Mouse (Mus musculus): Measurements from ENCODE around the gene Med16. TPM values are rescaled to one million over a fixed set of nuclear protein-coding genes. Genes with fewer than 3 reads are reported as not detected.

Gene Med16
- polyA plus RNA-seq, 1 experiment, result 163 TPM

DNA sequence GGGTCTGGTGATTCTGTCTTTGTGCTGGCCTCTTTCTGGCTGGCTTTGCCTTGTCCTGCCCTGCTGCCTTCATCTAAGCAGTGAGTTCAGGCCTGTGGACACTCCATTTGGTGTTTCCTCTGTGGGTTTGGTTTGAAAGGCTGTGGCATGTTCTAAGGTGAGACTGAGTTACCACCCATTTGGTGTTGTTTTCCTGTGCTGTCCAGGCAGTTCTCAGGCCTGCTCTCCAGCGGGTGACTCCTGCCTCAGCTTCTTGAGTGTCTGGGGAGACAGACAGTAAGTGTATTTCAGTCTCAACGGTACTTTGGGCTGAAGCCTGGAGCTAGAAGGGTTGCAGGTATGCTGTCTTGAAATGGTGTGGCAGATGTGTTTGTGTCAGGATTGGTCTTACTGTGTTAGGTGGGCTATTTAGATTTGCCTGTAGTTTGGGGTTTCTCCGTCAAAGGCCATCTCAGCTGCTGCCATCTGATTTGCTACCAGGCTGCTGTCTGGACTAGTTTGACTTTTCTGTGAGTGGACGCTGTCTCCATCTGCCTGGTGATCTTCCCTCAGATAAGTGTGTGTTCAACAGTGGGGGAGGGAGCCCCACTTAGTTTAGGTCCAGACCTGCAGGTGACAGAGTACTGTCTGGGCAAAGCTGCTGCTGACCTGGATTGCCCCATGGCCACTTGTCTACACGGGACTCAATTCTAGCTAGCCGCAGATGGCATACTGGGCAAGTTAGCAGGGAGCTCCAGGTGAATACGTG lies 51.8 kb downstream of the Med16 start:
- Histone ChIP-seq H3K27me3 (ENCODE audit: control insufficient read depth, insufficient read depth, low read length) (no peaks in the 10 kb centered on the region), H3K36me3 (ENCODE audit: control insufficient read depth, insufficient read depth, low read length) (peaks cover 5% of the 10 kb centered on the region), H3K4me3 (ENCODE audit: control insufficient read depth, low read depth, low read length) (peak overlapping the region; percentile 39), H3K4me1 (ENCODE audit: control insufficient read depth, insufficient read depth, low read length) (peaks cover 24% of the 10 kb centered on the region), H3K27ac (ENCODE audit: control insufficient read depth, insufficient read depth, low read depth, low read length) (0 out of 2 replicates have a peak overlapping the region, but pooled peaks have one; percentile 11)
- TF ChIP-seq CTCF (IDR thresholded peaks at IDR 0.05; ENCODE audit: control insufficient read depth, insufficient read depth, insufficient replicate concordance, low read depth, low read length) (no peak), POLR2A (IDR thresholded peaks at IDR 0.05; ENCODE audit: control insufficient read depth, low read depth, low read length) (no peak)

DNA sequence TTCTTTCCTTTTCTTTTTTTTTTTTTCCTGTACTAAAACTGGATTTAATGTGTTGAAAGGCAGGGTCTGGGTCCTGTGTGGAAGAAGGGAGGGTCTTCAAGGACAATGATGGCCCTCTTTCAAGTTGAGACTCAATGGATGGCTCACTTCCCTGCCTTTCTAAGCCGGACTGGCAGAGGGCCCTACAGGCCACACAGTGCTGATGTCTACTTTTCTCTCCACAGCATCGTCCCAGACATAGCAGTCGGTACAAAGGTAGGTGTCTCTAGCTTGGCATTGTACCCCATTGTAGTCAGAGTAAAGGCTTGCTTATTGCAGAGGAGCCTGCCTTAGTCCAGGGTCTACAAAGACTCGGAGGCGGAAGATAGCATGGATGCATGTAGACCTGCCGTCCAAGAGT lies 52.4 kb downstream of the Med16 start:
- Histone ChIP-seq H3K27ac (ENCODE audit: control insufficient read depth, insufficient read depth, low read depth, low read length) (no peak overlapping the region), H3K4me3 (ENCODE audit: control insufficient read depth, low read depth, low read length) (peak overlapping the region; percentile 39), H3K36me3 (ENCODE audit: control insufficient read depth, insufficient read depth, low read length) (peaks cover 5% of the 10 kb centered on the region), H3K27me3 (ENCODE audit: control insufficient read depth, insufficient read depth, low read length) (no peaks in the 10 kb centered on the region), H3K4me1 (ENCODE audit: control insufficient read depth, insufficient read depth, low read length) (peaks cover 29% of the 10 kb centered on the region)
- TF ChIP-seq CTCF (IDR thresholded peaks at IDR 0.05; ENCODE audit: control insufficient read depth, insufficient read depth, insufficient replicate concordance, low read depth, low read length) (no peak), POLR2A (IDR thresholded peaks at IDR 0.05; ENCODE audit: control insufficient read depth, low read depth, low read length) (no peak)

DNA sequence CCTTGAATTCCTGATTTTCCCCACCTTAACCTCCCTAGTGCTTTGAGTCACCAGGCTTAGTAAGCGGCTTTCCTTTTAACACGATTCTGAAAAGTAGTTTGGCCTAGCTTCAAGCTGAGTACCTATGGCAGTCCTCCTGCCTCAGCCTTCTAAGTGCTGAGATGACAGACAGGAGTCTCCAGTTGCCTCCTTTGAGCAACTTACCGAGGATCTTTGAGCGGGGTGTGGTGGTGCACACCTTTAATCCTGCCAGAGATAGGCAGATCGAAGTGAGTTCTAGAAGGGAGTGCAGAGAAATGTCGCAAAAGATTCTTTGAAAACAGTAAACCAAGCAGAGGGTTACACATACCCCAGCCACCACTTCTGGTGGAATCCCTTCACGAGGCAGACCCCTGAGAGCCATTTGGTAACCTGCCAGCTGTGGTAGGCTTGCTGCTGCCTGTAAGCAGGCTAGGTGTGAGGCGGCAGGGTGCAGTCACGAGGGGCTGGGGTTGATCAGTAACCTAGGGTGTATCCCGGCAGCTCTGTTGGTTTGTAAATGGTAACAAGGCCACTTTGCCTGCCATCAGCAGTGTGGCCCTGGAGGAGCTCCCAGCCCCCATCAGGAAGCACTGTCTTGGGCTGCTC lies 53.1 kb downstream of the Med16 start:
- peaks cover 29% of the 10 kb centered on the region for H3K4me1 ChIP-seq (ENCODE audit: control insufficient read depth, insufficient read depth, low read length)
- no peak for TF ChIP-seq CTCF (IDR thresholded peaks at IDR 0.05; ENCODE audit: control insufficient read depth, insufficient read depth, insufficient replicate concordance, low read depth, low read length)
- no peak for TF ChIP-seq POLR2A (IDR thresholded peaks at IDR 0.05; ENCODE audit: control insufficient read depth, low read depth, low read length)
- H3K36me3 ChIP-seq (ENCODE audit: control insufficient read depth, insufficient read depth, low read length), result peaks cover 2% of the 10 kb centered on the region

GRCm38 (mm10) chr10:79854801-79855541 lies 53.8 kb downstream of the Med16 start:
- TF ChIP-seq POLR2A (IDR thresholded peaks at IDR 0.05; ENCODE audit: control insufficient read depth, low read depth, low read length) (no peak; the same call in 1 of the 2 replicates), CTCF (IDR thresholded peaks at IDR 0.05; ENCODE audit: control insufficient read depth, insufficient read depth, insufficient replicate concordance, low read depth, low read length) (no peak)
- peak overlapping the region; percentile 97 for H3K4me3 ChIP-seq (ENCODE audit: control insufficient read depth, low read depth, low read length)
- H3K27ac ChIP-seq (ENCODE audit: control insufficient read depth, insufficient read depth, low read depth, low read length), result peak overlapping the region; percentile 100
- H3K27me3 ChIP-seq (ENCODE audit: control insufficient read depth, insufficient read depth, low read length), result no peaks in the 10 kb centered on the region
- H3K36me3 ChIP-seq (ENCODE audit: control insufficient read depth, insufficient read depth, low read length), result peaks cover 3% of the 10 kb centered on the region
- H3K4me1 ChIP-seq (ENCODE audit: control insufficient read depth, insufficient read depth, low read length), result peaks cover 31% of the 10 kb centered on the region

More for the DNA sequence above, 53.1 kb downstream of the Med16 start:
- H3K27ac ChIP-seq (ENCODE audit: control insufficient read depth, insufficient read depth, low read depth, low read length), result peak overlapping the region; percentile 30; the same call in 1 of the 2 replicates
- H3K4me3 ChIP-seq (ENCODE audit: control insufficient read depth, low read depth, low read length), result peak overlapping the region; percentile 97
- no peaks in the 10 kb centered on the region for H3K27me3 ChIP-seq (ENCODE audit: control insufficient read depth, insufficient read depth, low read length)

GRCm38 (mm10) chr10:79853860-79854795 lies 54.6 kb downstream of the Med16 start, which contains the start of gene Ptbp1:
Ptbp1 (plus strand) TSS chr10:79854427.
- Histone ChIP-seq H3K4me3 (ENCODE audit: control insufficient read depth, low read depth, low read length) (peak within 1 kb of the TSS; percentile 97), H3K27ac (ENCODE audit: control insufficient read depth, insufficient read depth, low read depth, low read length) (peak within 1 kb of the TSS; percentile 100), H3K4me1 (ENCODE audit: control insufficient read depth, insufficient read depth, low read length) (peaks cover 31% of the 10 kb centered on the region), H3K36me3 (ENCODE audit: control insufficient read depth, insufficient read depth, low read length) (peaks cover 3% of the 10 kb centered on the region), H3K27me3 (ENCODE audit: control insufficient read depth, insufficient read depth, low read length) (no peaks in the 10 kb centered on the region)
- TF ChIP-seq POLR2A (IDR thresholded peaks at IDR 0.05; ENCODE audit: control insufficient read depth, low read depth, low read length), result peak; percentile 77
- TF ChIP-seq CTCF (IDR thresholded peaks at IDR 0.05; ENCODE audit: control insufficient read depth, insufficient read depth, insufficient replicate concordance, low read depth, low read length), result peak; percentile 11; the same call in 1 of the 2 replicates

- Histone ChIP-seq H3K4me3 (ENCODE audit: control insufficient read depth, low read depth, low read length) (peak overlapping the region; percentile 97), H3K36me3 (ENCODE audit: control insufficient read depth, insufficient read depth, low read length) (peaks cover 3% of the 10 kb centered on the region), H3K27ac (ENCODE audit: control insufficient read depth, insufficient read depth, low read depth, low read length) (peak overlapping the region; percentile 96), H3K27me3 (ENCODE audit: control insufficient read depth, insufficient read depth, low read length) (no peaks in the 10 kb centered on the region), H3K4me1 (ENCODE audit: control insufficient read depth, insufficient read depth, low read length) (peaks cover 31% of the 10 kb centered on the region)
- TF ChIP-seq CTCF (IDR thresholded peaks at IDR 0.05; ENCODE audit: control insufficient read depth, insufficient read depth, insufficient replicate concordance, low read depth, low read length) (no peak), POLR2A (IDR thresholded peaks at IDR 0.05; ENCODE audit: control insufficient read depth, low read depth, low read length) (no peak)
These were observed 55.3 kb downstream of the Med16 start for GRCm38 (mm10) chr10:79853392-79853791.

Measured in testis, adult 2 months (tissue).